Mouse (Mus musculus): ENCODE results near the gene Kcnk6.

DNA sequence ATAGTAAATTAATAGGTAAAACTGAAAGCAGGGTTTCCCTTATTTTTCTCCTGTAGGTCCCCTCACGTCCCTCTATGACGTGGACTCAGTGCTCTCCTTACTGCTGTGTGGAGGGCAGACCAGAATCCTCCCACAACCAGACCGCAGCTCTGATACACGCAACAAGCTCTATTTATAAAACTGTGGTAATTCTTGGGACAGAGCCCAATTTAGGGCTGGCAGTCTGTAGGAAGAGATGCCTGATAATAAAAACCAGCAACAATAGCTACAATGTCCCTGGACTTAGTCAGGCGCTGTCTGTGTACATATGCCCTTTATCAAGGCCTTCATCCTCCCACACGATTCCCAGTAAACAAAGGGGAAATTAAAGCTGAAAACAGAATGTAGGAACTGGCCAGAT, 1.4 kb upstream of the Kcnk6 start:
- TF ChIP-seq CTCF (IDR thresholded peaks at IDR 0.05; ENCODE audit: insufficient read depth, low read depth, low read length) (no peak), POLR2A (IDR thresholded peaks at IDR 0.05; ENCODE audit: insufficient read depth, low read depth, low read length) (no peak)

Data from olfactory bulb, adult 2 months (tissue).